Mouse (Mus musculus): ENCODE data around the gene Parp8. TPM values are rescaled to one million over a fixed set of nuclear protein-coding genes. Genes with fewer than 3 reads are reported as not detected.

Gene Parp8
- polyA plus RNA-seq, 1 experiment from 2014 or later, result 15.5 TPM

GRCm38 (mm10) chr13:117008021-117009015 lies 17.0 kb downstream of the Parp8 start:
- no peak for ATAC-seq (ENCODE audit: insufficient read depth, low FRiP score)
- 86% methylated on average over 9 of the region's 9 CpGs for WGBS
- Histone ChIP-seq H3K27me3 (ENCODE audit: control insufficient read depth, insufficient read depth, low read length) (no peaks in the 10 kb centered on the region), H3K4me3 (replicated peaks; ENCODE audit: low read length) (no peak overlapping the region), H3K27ac (ENCODE audit: low read length) (no peak overlapping the region), H3K4me1 (ENCODE audit: control insufficient read depth, insufficient read depth, low read length) (no peaks in the 10 kb centered on the region), H3K9ac (ENCODE audit: low read length) (no peak overlapping the region), H3K36me3 (ENCODE audit: control insufficient read depth, insufficient read depth, low read length) (no peaks in the 10 kb centered on the region), H3K9me3 (replicated peaks; ENCODE audit: control insufficient read depth, low read length) (no peaks in the 10 kb centered on the region), H3K4me2 (ENCODE audit: low read depth, low read length) (no peak overlapping the region)

DNA sequence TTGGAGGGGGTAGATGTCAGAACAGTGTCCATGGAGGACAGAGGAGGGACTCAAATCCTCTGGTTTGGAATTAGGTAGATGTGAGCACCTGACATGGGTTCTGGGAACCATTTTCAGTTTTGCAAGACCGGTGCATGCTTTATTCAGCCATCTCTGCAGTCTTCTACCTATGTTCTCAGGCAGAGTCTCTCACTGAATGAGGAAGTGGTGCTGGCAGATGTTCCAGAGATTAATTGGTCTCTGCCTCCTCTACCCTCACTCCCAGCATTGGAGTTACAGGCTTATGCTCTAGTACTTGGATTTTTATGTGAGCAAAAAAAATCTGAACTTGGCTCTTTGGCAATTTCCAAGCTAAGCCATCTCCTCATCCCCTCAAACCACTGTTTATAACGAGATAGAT lies 17.8 kb downstream of the Parp8 start:
- Histone ChIP-seq H3K27ac (ENCODE audit: low read length) (no peak overlapping the region), H3K36me3 (ENCODE audit: control insufficient read depth, insufficient read depth, low read length) (no peaks in the 10 kb centered on the region), H3K27me3 (ENCODE audit: control insufficient read depth, insufficient read depth, low read length) (no peaks in the 10 kb centered on the region), H3K9ac (ENCODE audit: low read length) (no peak overlapping the region), H3K4me2 (ENCODE audit: low read depth, low read length) (no peak overlapping the region), H3K4me3 (replicated peaks; ENCODE audit: low read length) (no peak overlapping the region), H3K4me1 (ENCODE audit: control insufficient read depth, insufficient read depth, low read length) (no peaks in the 10 kb centered on the region), H3K9me3 (replicated peaks; ENCODE audit: control insufficient read depth, low read length) (no peaks in the 10 kb centered on the region)
- no peak for ATAC-seq (ENCODE audit: insufficient read depth, low FRiP score)
- WGBS, result 87% methylated on average over 2 of the region's 2 CpGs

DNA sequence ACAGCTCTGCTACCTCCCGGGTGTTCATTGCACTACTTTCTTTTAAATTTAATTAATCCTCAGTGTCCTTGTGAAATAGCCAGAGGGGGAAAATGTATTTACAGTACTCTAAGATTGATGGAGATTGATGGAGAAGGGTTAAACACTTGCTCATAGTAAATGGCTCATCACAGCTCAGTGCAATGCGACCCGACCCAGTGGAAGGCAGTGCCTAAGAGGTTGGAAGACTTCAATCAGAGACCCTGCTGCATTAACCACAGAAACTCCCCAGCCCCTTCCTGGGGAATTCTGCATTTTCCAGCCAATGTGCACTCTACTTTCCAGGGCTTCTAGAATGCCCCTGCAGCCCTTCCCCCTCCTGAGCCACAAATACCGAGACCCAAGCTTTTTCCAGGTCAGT lies 18.7 kb downstream of the Parp8 start:
- no peak overlapping the region for H3K27ac ChIP-seq (ENCODE audit: low read length)
- no peak overlapping the region for H3K4me3 ChIP-seq (replicated peaks; ENCODE audit: low read length)
- H3K27me3 ChIP-seq (ENCODE audit: control insufficient read depth, insufficient read depth, low read length), result no peaks in the 10 kb centered on the region
- H3K4me1 ChIP-seq (ENCODE audit: control insufficient read depth, insufficient read depth, low read length), result no peaks in the 10 kb centered on the region
- H3K9me3 ChIP-seq (replicated peaks; ENCODE audit: control insufficient read depth, low read length), result no peaks in the 10 kb centered on the region
- WGBS, result 38% methylated on average over 4 of the region's 4 CpGs
- no peak overlapping the region for H3K9ac ChIP-seq (ENCODE audit: low read length)
- no peak overlapping the region for H3K4me2 ChIP-seq (ENCODE audit: low read depth, low read length)
- H3K36me3 ChIP-seq (ENCODE audit: control insufficient read depth, insufficient read depth, low read length), result no peaks in the 10 kb centered on the region
- ATAC-seq (ENCODE audit: insufficient read depth, low FRiP score), result no peak

DNA sequence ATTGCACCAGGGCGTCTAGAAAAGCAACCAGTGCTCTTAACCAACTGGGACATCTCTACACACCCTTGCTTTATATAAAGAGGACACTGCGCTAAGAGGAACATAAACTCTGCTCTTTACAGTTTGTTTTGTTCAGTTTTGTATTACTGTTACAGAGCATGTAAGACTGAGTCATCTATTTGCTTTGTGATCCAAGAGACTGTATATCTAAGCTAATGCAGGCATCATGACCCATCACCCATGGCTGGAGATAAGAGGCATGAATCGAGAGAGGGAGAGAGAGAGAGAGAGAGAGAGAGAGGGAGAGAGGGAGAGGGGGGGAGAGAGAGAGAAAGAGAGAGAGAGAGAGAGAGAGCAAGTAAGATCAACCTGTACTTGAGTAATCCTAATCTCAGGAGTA lies 24.8 kb downstream of the Parp8 start:
- Histone ChIP-seq H3K4me1 (ENCODE audit: control insufficient read depth, insufficient read depth, low read length) (no peaks in the 10 kb centered on the region), H3K9me3 (replicated peaks; ENCODE audit: control insufficient read depth, low read length) (no peaks in the 10 kb centered on the region), H3K9ac (ENCODE audit: low read length) (no peak overlapping the region), H3K36me3 (ENCODE audit: control insufficient read depth, insufficient read depth, low read length) (no peaks in the 10 kb centered on the region), H3K4me3 (replicated peaks; ENCODE audit: low read length) (no peak overlapping the region), H3K27ac (ENCODE audit: low read length) (no peak overlapping the region), H3K4me2 (ENCODE audit: low read depth, low read length) (no peak overlapping the region), H3K27me3 (ENCODE audit: control insufficient read depth, insufficient read depth, low read length) (no peaks in the 10 kb centered on the region)
- no peak for ATAC-seq (ENCODE audit: insufficient read depth, low FRiP score)
- WGBS, result 79% methylated on average over 3 of the region's 3 CpGs

GRCm38 (mm10) chr13:116991560-116991959 lies 33.8 kb downstream of the Parp8 start:
- Histone ChIP-seq H3K27me3 (ENCODE audit: control insufficient read depth, insufficient read depth, low read length) (no peaks in the 10 kb centered on the region), H3K27ac (ENCODE audit: low read length) (no peak overlapping the region), H3K9me3 (replicated peaks; ENCODE audit: control insufficient read depth, low read length) (no peaks in the 10 kb centered on the region), H3K9ac (ENCODE audit: low read length) (no peak overlapping the region), H3K4me3 (replicated peaks; ENCODE audit: low read length) (no peak overlapping the region), H3K36me3 (ENCODE audit: control insufficient read depth, insufficient read depth, low read length) (no peaks in the 10 kb centered on the region), H3K4me1 (ENCODE audit: control insufficient read depth, insufficient read depth, low read length) (0 out of 2 replicates have a peak, but pooled peaks cover 2% of the 10 kb centered on the region), H3K4me2 (ENCODE audit: low read depth, low read length) (no peak overlapping the region)
- no peak for ATAC-seq (ENCODE audit: insufficient read depth, low FRiP score)
- 70% methylated on average over 7 of the region's 7 CpGs for WGBS

DNA sequence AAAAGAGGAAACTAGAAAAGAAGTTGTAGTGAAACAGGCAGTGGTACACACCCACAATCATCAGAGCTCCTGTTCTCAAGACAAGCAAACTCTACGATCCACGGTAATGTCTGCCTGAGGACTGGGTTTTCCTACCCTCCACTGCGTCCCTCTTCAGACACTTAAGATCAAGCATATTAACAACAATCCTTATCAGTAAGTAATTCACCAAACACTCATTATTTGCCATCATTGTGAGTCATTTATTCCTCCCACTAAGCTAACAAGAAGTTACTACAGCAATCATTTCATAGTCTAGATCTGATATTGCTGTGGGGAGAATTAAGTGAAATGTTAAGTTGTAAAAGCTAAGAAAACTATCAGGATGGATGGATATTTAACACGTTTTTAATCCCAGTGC lies 35.0 kb downstream of the Parp8 start:
- no peak for ATAC-seq (ENCODE audit: insufficient read depth, low FRiP score)
- Histone ChIP-seq H3K4me1 (ENCODE audit: control insufficient read depth, insufficient read depth, low read length) (0 out of 2 replicates have a peak, but pooled peaks cover 2% of the 10 kb centered on the region), H3K9ac (ENCODE audit: low read length) (no peak overlapping the region), H3K4me3 (replicated peaks; ENCODE audit: low read length) (no peak overlapping the region), H3K4me2 (ENCODE audit: low read depth, low read length) (no peak overlapping the region), H3K27ac (ENCODE audit: low read length) (no peak overlapping the region), H3K36me3 (ENCODE audit: control insufficient read depth, insufficient read depth, low read length) (no peaks in the 10 kb centered on the region), H3K27me3 (ENCODE audit: control insufficient read depth, insufficient read depth, low read length) (no peaks in the 10 kb centered on the region), H3K9me3 (replicated peaks; ENCODE audit: control insufficient read depth, low read length) (no peaks in the 10 kb centered on the region)
- WGBS, result 71% methylated on average over 4 of the region's 4 CpGs

DNA sequence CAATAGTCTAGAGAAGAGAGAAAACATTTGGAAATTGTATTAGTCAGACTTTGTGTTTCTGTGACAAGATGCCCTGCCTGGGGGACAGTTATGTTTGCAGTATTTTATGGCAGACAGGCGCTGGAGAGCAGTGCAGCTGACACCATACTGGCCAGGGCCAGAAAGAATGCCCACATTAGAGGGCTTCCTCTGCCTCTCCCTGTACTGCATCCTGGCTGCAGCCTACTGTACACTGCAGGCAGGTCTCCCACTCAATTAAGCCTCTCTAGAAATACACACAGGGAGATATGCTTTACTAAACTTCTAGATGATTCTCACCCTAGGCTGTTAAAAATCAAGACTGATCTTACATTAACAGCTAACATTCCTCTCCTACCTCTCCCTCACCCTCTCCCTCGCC lies 36.6 kb downstream of the Parp8 start:
- WGBS, result 66% methylated on average over 2 of the region's 2 CpGs
- no peak for ATAC-seq (ENCODE audit: insufficient read depth, low FRiP score)
- Histone ChIP-seq H3K4me2 (ENCODE audit: low read depth, low read length) (no peak overlapping the region), H3K4me1 (ENCODE audit: control insufficient read depth, insufficient read depth, low read length) (0 out of 2 replicates have a peak, but pooled peaks cover 2% of the 10 kb centered on the region), H3K27ac (ENCODE audit: low read length) (no peak overlapping the region), H3K9ac (ENCODE audit: low read length) (no peak overlapping the region), H3K9me3 (replicated peaks; ENCODE audit: control insufficient read depth, low read length) (no peaks in the 10 kb centered on the region), H3K27me3 (ENCODE audit: control insufficient read depth, insufficient read depth, low read length) (no peaks in the 10 kb centered on the region), H3K4me3 (replicated peaks; ENCODE audit: low read length) (no peak overlapping the region), H3K36me3 (ENCODE audit: control insufficient read depth, insufficient read depth, low read length) (no peaks in the 10 kb centered on the region)

- H3K36me3 ChIP-seq (ENCODE audit: control insufficient read depth, insufficient read depth, low read length), result no peaks in the 10 kb centered on the region
- H3K4me2 ChIP-seq (ENCODE audit: low read depth, low read length), result no peak overlapping the region
- no peaks in the 10 kb centered on the region for H3K9me3 ChIP-seq (replicated peaks; ENCODE audit: control insufficient read depth, low read length)
- 59% methylated on average over 7 of the region's 7 CpGs for WGBS
- H3K27me3 ChIP-seq (ENCODE audit: control insufficient read depth, insufficient read depth, low read length), result no peaks in the 10 kb centered on the region
- no peak overlapping the region for H3K4me3 ChIP-seq (replicated peaks; ENCODE audit: low read length)
- 0 out of 2 replicates have a peak, but pooled peaks cover under 1% of the 10 kb centered on the region for H3K4me1 ChIP-seq (ENCODE audit: control insufficient read depth, insufficient read depth, low read length)
- H3K9ac ChIP-seq (ENCODE audit: low read length), result no peak overlapping the region
- no peak for ATAC-seq (ENCODE audit: insufficient read depth, low FRiP score)
- no peak overlapping the region for H3K27ac ChIP-seq (ENCODE audit: low read length)
Observed at GRCm38 (mm10) chr13:116988208-116988607, 37.1 kb downstream of the Parp8 start.

- no peak overlapping the region for H3K4me3 ChIP-seq (replicated peaks; ENCODE audit: low read length)
- H3K27ac ChIP-seq (ENCODE audit: low read length), result no peak overlapping the region
- H3K4me1 ChIP-seq (ENCODE audit: control insufficient read depth, insufficient read depth, low read length), result no peaks in the 10 kb centered on the region
- H3K27me3 ChIP-seq (ENCODE audit: control insufficient read depth, insufficient read depth, low read length), result no peaks in the 10 kb centered on the region
- H3K4me2 ChIP-seq (ENCODE audit: low read depth, low read length), result no peak overlapping the region
- no peak overlapping the region for H3K9ac ChIP-seq (ENCODE audit: low read length)
- no peaks in the 10 kb centered on the region for H3K9me3 ChIP-seq (replicated peaks; ENCODE audit: control insufficient read depth, low read length)
- H3K36me3 ChIP-seq (ENCODE audit: control insufficient read depth, insufficient read depth, low read length), result no peaks in the 10 kb centered on the region
- ATAC-seq (ENCODE audit: insufficient read depth, low FRiP score), result no peak
- WGBS, result 78% methylated on average over 3 of the region's 3 CpGs
Observed at GRCm38 (mm10) chr13:116987284-116987683, 38.1 kb downstream of the Parp8 start.

Data from stomach, embryonic 16.5 days (tissue).